Mouse (Mus musculus): ENCODE results near the gene 9930022D16Rik. TPM values are rescaled to one million over a fixed set of nuclear protein-coding genes. Genes with fewer than 3 reads are reported as not detected.

Gene 9930022D16Rik
- total RNA-seq (2021): not detected
- long read RNA-seq, experiment 1: 0 reads
- long read RNA-seq, experiment 2: 0 reads

DNA sequence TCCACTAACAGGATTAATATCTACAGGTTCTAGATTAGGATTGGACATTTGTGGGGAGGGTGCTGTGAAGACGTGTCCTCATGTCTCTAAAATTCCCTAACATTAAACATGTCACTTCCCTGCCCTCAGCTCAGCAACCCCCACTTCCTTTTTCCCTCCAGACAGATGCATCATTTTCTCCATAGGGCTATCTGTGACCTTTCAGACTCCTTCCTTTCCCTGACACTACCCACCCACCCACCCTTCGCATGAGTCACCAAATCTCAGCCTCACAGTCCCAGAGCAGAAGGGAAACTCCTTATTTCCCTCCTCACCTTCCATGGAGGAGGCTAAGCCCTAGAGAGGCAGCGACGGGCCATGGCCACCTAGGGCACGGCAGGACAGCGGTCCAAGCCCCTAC lies at the start of gene 9930022D16Rik:
Gene 9930022D16Rik, plus strand, starts transcription at position 301 of the 400 bp plus-strand sequence.
- H3K4me3 ChIP-seq: no peak within 1 kb of the TSS
- no peak for DNase-seq
- TF ChIP-seq CTCF (IDR thresholded peaks at IDR 0.05): no peak
- H3K27ac ChIP-seq: no peak within 1 kb of the TSS
- intact Hi-C loops (cut with DNase I): no loop called here

- Histone ChIP-seq H3K4me3 (peak overlapping the region; percentile 98), H3K27ac (peak overlapping the region; percentile 99)
- TF ChIP-seq CTCF (IDR thresholded peaks at IDR 0.05): no peak
- no peak for DNase-seq
- intact Hi-C loops (cut with DNase I): no loop called here
Observed at GRCm38 (mm10) chr11:109364337-109364736, 49.4 kb upstream of the 9930022D16Rik start.

- Histone ChIP-seq H3K27ac (peak overlapping the region; percentile 99), H3K4me3 (peak overlapping the region; percentile 98)
- intact Hi-C loops (cut with DNase I): no loop called here
- no peak for DNase-seq
- no peak for TF ChIP-seq CTCF (IDR thresholded peaks at IDR 0.05)
Observed at GRCm38 (mm10) chr11:109364881-109365280, 48.8 kb upstream of the 9930022D16Rik start.

DNA sequence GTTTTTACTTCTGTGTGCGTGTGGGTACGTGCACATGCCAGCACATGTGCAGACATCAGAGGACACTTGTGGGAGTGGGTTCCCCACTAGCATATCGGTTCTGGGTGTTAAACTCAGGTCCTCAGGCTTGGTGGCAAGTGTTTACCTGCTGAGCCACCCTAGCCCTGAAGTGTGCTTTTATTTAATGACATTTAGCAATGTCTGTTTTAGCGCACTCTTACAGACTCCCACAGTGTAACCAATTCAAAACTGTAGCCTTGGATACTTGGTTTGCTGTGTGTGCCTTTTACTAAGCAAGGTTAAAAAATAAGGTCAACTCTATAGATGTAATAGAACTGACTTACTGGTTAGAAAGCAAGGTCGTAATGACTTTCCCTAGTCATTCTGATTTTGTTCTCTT lies 47.9 kb upstream of the 9930022D16Rik start:
- DNase-seq: no peak
- TF ChIP-seq CTCF (IDR thresholded peaks at IDR 0.05): no peak
- Histone ChIP-seq H3K27ac (peak overlapping the region; percentile 99), H3K4me3 (peak overlapping the region; percentile 98)
- intact Hi-C loops (cut with DNase I): no loop called here

GRCm38 (mm10) chr11:109366802-109367579 lies 46.7 kb upstream of the 9930022D16Rik start:
- peak overlapping the region; percentile 15 for H3K4me3 ChIP-seq
- H3K27ac ChIP-seq: peak overlapping the region; percentile 99
- TF ChIP-seq CTCF (IDR thresholded peaks at IDR 0.05): no peak
- no peak for DNase-seq
- intact Hi-C loops (cut with DNase I): no loop called here

DNA sequence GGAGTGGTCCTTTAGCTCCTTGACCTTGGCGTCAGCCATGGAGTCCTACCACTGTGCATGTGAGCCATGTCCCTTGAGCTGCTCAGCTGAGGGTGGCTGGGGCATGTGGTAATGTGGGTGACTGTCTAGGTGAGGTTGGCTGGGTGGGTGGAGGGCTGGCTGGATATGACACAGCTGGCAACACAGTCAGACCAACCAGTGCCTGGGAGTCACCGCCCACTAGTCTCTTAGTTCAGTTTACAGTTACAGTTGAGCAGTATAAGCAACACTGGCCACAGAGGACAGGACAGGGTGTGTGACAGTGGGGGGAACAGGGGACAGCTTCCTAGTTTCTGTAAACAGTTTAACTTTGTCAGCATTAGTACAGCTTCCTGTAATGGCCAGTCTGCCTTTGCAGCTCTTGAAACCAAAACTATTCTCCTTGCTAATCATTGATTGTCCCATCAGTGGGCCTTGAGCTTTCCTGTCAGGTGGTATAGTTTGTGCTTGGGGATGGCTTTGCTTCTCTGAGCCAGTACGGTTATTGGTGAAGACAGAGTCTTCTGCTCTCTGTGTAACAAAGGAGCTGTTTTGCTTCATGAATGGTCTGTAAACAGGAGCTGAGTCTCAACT lies 44.6 kb upstream of the 9930022D16Rik start:
- DNase-seq: peak; percentile 48
- H3K4me3 ChIP-seq: peak overlapping the region; percentile 5; the same call in 1 of the 2 replicates
- H3K27ac ChIP-seq: peak overlapping the region; percentile 68
- intact Hi-C loops (cut with DNase I): no loop called here
- no peak for TF ChIP-seq CTCF (IDR thresholded peaks at IDR 0.05)

DNA sequence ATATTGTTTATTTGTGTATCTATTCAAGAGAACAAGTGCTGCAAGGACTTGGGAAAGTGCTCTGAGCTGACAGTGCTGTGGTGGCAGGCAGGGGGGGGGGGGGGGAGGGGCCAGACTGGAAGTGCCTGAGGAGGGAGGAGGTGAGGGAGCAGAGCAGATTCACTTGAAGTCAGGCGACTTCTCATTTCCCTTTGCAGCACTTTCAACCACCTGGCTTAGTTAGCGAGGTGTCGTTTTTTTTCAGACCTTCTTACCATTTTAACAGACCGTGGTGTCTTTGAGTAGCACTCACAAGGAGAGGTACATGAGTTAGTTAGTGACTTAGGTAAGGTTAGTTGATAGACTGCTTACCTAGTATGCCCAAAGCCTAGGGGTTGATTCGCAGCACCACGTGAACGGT lies 38.3 kb upstream of the 9930022D16Rik start:
- intact Hi-C loops (cut with DNase I): no loop called here
- H3K27ac ChIP-seq: peak overlapping the region; percentile 76; the same call in 1 of the 2 replicates
- no peak for TF ChIP-seq CTCF (IDR thresholded peaks at IDR 0.05)
- DNase-seq: no peak
- H3K4me3 ChIP-seq: no peak overlapping the region

- intact Hi-C loops (cut with DNase I): no loop called here
Observed at GRCm38 (mm10) chr11:109376484-109377143, 37.1 kb upstream of the 9930022D16Rik start.

GRCm38 (mm10) chr11:109377477-109377876 lies 36.2 kb upstream of the 9930022D16Rik start:
- no peak for TF ChIP-seq CTCF (IDR thresholded peaks at IDR 0.05)
- DNase-seq: no peak
- Histone ChIP-seq H3K4me3 (no peak overlapping the region), H3K27ac (no peak overlapping the region)
- intact Hi-C loops (cut with DNase I): no loop called here

More at GRCm38 (mm10) chr11:109376484-109377143, 37.1 kb upstream of the 9930022D16Rik start:
- Histone ChIP-seq H3K27ac (peak overlapping the region; percentile 76), H3K4me3 (no peak overlapping the region)
- TF ChIP-seq CTCF (IDR thresholded peaks at IDR 0.05): no peak
- peak; percentile 25 for DNase-seq

DNA sequence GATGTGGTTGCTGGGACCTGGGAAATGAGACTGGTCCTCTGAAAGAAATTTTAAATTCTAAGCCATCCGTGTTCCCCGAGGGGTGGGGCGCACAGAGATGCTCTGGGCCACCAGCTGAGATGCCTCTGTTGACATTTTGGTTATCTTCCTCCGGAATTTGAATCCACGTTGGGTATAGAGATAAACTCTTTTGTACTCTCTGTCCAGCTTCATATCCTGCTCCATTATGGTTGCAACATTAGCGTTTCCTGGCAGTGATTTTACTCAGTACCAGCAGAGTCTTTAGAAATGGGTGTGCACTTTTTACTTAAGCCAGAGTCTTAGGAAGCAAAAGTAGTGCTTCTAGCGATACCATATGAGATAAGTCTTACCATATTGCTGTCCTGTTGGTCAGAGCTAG lies 35.7 kb upstream of the 9930022D16Rik start:
- DNase-seq: no peak
- intact Hi-C loops (cut with DNase I): no loop called here
- no peak for TF ChIP-seq CTCF (IDR thresholded peaks at IDR 0.05)
- peak overlapping the region; percentile 12; the same call in 1 of the 2 replicates for H3K27ac ChIP-seq
- no peak overlapping the region for H3K4me3 ChIP-seq

DNA sequence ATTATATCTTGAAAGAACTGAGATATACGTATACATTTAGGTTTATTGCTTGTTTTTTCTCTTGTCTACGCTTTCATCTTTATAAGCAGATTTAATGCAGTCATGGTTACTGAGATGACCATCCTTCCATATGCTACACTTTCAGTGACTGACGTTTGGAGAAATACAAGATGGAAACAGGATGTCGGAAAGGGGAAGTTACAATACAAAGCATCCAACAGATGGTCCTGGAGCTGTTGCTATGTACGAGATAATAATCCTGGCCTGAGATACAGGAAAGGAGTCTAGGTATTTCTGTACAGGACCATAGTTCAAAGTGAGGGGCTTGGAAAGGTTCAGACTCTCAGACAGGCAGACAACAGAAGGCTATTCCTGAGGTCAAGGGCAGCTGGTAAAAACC lies 33.1 kb upstream of the 9930022D16Rik start:
- no peak for TF ChIP-seq CTCF (IDR thresholded peaks at IDR 0.05)
- H3K27ac ChIP-seq: no peak overlapping the region; the same call in 1 of the 2 replicates
- no peak overlapping the region for H3K4me3 ChIP-seq
- intact Hi-C loops (cut with DNase I): no loop called here
- DNase-seq: no peak

- Histone ChIP-seq H3K4me3 (no peak overlapping the region), H3K27ac (no peak overlapping the region)
- TF ChIP-seq CTCF (IDR thresholded peaks at IDR 0.05): no peak
- no peak for DNase-seq
- intact Hi-C loops (cut with DNase I): no loop called here
Observed at GRCm38 (mm10) chr11:109385296-109385695, 28.4 kb upstream of the 9930022D16Rik start.

- H3K27ac ChIP-seq: no peak overlapping the region
- no peak overlapping the region for H3K4me3 ChIP-seq
- no peak for DNase-seq
- no peak for TF ChIP-seq CTCF (IDR thresholded peaks at IDR 0.05)
- intact Hi-C loops (cut with DNase I): no loop called here
Observed at GRCm38 (mm10) chr11:109389046-109389445, 24.7 kb upstream of the 9930022D16Rik start.
